Comparison of ENCODE assay signal across 20 mouse cellular contexts in the genomic region with DNA sequence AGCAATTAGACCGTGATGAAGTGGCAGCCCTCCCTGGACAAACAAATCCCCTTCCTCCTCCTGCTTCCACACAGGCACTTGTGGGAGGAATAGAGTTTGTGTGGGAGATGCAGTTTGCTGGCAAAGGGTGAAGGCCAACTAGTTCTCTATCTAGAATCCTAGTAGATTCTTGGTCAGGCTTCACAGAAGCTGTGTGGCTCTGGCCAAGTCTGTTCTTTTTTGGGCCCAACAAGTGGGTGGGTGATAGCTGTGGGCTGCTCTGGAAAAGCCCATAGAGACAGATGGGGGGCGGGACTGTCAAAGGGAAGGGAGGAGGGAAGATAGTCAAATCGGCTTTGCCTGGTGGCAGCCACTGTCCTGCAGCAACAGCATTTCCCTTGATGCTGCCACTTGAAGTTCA. TPM values are rescaled to one million over a fixed set of nuclear protein-coding genes. Genes with fewer than 3 reads are reported as not detected.
DNase-seq lines count a peak whose midpoint lies in the region; ATAC-seq lines count a peak whose summit lies in the region.
"Had no signal": no experiment of that assay in that cellular context is flagged by ENCODE, and none has a peak within 500 bp of the region (broad histone marks: within the 10 kb centered on the region; RNA-seq: fewer than 3 reads in every experiment).

No protein-coding gene starts in this region.

- H3K4me1 ChIP-seq in kidney, embryonic 14.5 days (ENCODE audit: control insufficient read depth, insufficient read depth, low read length), result peaks cover 4% of the 10 kb centered on the region; the same call in 1 of the 2 replicates
- H3K4me1 ChIP-seq: midbrain, embryonic 10.5 days; neural tube, embryonic 12.5 days had no signal

- WGBS in kidney, embryonic 14.5 days, result 63% methylated on average over 3 of the region's 3 CpGs

- no peaks in the 10 kb centered on the region for H3K27me3 ChIP-seq in kidney, embryonic 14.5 days (ENCODE audit: control insufficient read depth, insufficient read depth, low read length)
- H3K27me3 ChIP-seq: neural tube, embryonic 12.5 days had no signal

- H3K4me2 ChIP-seq in kidney, embryonic 14.5 days (replicated peaks; ENCODE audit: low read depth, low read length), result no peak overlapping the region
- H3K4me2 ChIP-seq: liver, embryonic 11.5 days; neural tube, embryonic 12.5 days had no signal

- DNase-seq in heart, postnatal 10 days, result peak; percentile 45 to 54
- DNase-seq in heart, adult 11 months, result no peak
- DNase-seq in brain, adult 2 months (ENCODE audit: low read depth, low spot score), result peak; percentile 91
- DNase-seq in frontal cortex, postnatal 36 days (ENCODE audit: low spot score in 2 of 2), result peak; percentile 81 to 90
- peak; percentile 81 to 88 for DNase-seq in left cerebral cortex, postnatal 36 days (ENCODE audit: low spot score in 2 of 2)
- no peak for DNase-seq in urinary bladder, adult 18-20 months (ENCODE audit: low spot score in 2 of 2)
- DNase-seq in adrenal gland, adult 2 months, result no peak
- DNase-seq: adrenal gland, adult 8-10 months; cerebellum, adult 11 months; kidney, postnatal 4 days; spleen, adult 18-20 months; thymus, postnatal 14 days had no signal

- H3K27ac ChIP-seq in kidney, embryonic 14.5 days (ENCODE audit: low read depth, low read length), result no peak overlapping the region
- H3K27ac ChIP-seq: embryonic facial prominence, embryonic 10.5 days; forebrain, embryonic 10.5 days; midbrain, embryonic 10.5 days; neural tube, embryonic 12.5 days had no signal

- no peaks in the 10 kb centered on the region for H3K9me3 ChIP-seq in kidney, embryonic 14.5 days (ENCODE audit: control insufficient read depth, low read length)
- H3K9me3 ChIP-seq: embryonic facial prominence, embryonic 10.5 days; forebrain, embryonic 10.5 days; midbrain, embryonic 10.5 days; neural tube, embryonic 12.5 days had no signal

- H3K9ac ChIP-seq in kidney, embryonic 14.5 days (ENCODE audit: low read depth, low read length), result no peak overlapping the region
- H3K9ac ChIP-seq: neural tube, embryonic 12.5 days had no signal

- ATAC-seq in kidney, embryonic 14.5 days (ENCODE audit: low FRiP score, low TSS enrichment), result no peak

- H3K36me3 ChIP-seq in kidney, embryonic 14.5 days (ENCODE audit: control insufficient read depth, insufficient read depth, low read length), result peaks cover 50% of the 10 kb centered on the region

- H3K4me3 ChIP-seq in kidney, embryonic 14.5 days (ENCODE audit: low read length), result no peak overlapping the region
- H3K4me3 ChIP-seq: embryonic facial prominence, embryonic 10.5 days; forebrain, embryonic 10.5 days; midbrain, embryonic 10.5 days; neural tube, embryonic 12.5 days had no signal

- intact Hi-C loops in heart, postnatal 10 days (cut with DNase I), result no loop called here
- intact Hi-C loops in left cerebral cortex, postnatal 36 days (cut with DNase I), result loop anchor here (5.0 to 10.0 kb wide), 2 partner anchors 394 to 437 kb away; a partner anchor contains a TSS

RNA-seq across cellular contexts. Expression of a gene that starts 6.6 kb away (rescaled TPM):
- under 1 TPM in 1 of 2 experiments, not detected in 1; 0.14 TPM for total RNA-seq in heart, postnatal 10 days (2021)
- total RNA-seq in left cerebral cortex, postnatal 36 days (2021), result under 1 TPM in 1 of 2 experiments, not detected in 1; 0.59 TPM
- total RNA-seq in adrenal gland, adult 2 months (2021), result not detected
- polyA plus RNA-seq in adrenal gland, adult 2 months (2012; rRNA removed), result not detected in 2 replicates
- polyA plus RNA-seq in kidney, embryonic 14.5 days (2014; fragmentation: Nextera tagmentation; extraction: Ambion mirVana), result 0.50 and 0.89 TPM in 2 replicates
- total RNA-seq: adrenal gland, adult 8-10 months; granulocyte monocyte progenitor cell, adult 5-6 weeks had no signal
- polyA plus RNA-seq: forebrain, embryonic 10.5 days; midbrain, embryonic 10.5 days had no signal

RNA-seq across cellular contexts. Expression of a gene that starts 9.6 kb away (rescaled TPM):
- total RNA-seq in heart, postnatal 10 days (2021), result 1 to 10 TPM; 4.6 to 5.1 TPM
- 10 to 100 TPM; 27.2 to 35.8 TPM for total RNA-seq in left cerebral cortex, postnatal 36 days (2021)
- 10 to 100 TPM in 1 of 2 experiments, 1 to 10 TPM in 1; 5.2 to 16.2 TPM for total RNA-seq in adrenal gland, adult 2 months (2021)
- polyA plus RNA-seq in adrenal gland, adult 2 months (2012; rRNA removed), result 1.8 and 2.5 TPM in 2 replicates
- 2.2 and 3.2 TPM in 2 replicates for polyA plus RNA-seq in kidney, embryonic 14.5 days (2014; fragmentation: Nextera tagmentation; extraction: Ambion mirVana)
- total RNA-seq: granulocyte monocyte progenitor cell, adult 5-6 weeks had no signal

RNA-seq across cellular contexts. Expression of a gene that starts 12.4 kb away (rescaled TPM):
- total RNA-seq in heart, postnatal 10 days (2021), result not detected
- not detected for total RNA-seq in left cerebral cortex, postnatal 36 days (2021)
- total RNA-seq in adrenal gland, adult 2 months (2021), result not detected
- polyA plus RNA-seq in adrenal gland, adult 2 months (2012; rRNA removed), result not detected in 2 replicates
- not detected in 2 replicates for polyA plus RNA-seq in kidney, embryonic 14.5 days (2014; fragmentation: Nextera tagmentation; extraction: Ambion mirVana)
- total RNA-seq: adrenal gland, adult 8-10 months; granulocyte monocyte progenitor cell, adult 5-6 weeks had no signal
- polyA plus RNA-seq: CD4-positive, CD25-positive, alpha-beta regulatory T cell, adult 4 months; embryonic facial prominence, embryonic 10.5 days; forebrain, embryonic 10.5 days; liver, embryonic 11.5 days; midbrain, embryonic 10.5 days; neural tube, embryonic 12.5 days had no signal

RNA-seq across cellular contexts. Expression of a gene that starts 12.4 kb away (rescaled TPM):
- total RNA-seq in heart, postnatal 10 days (2021), result under 1 TPM in 1 of 2 experiments, not detected in 1; 0.96 TPM
- total RNA-seq in left cerebral cortex, postnatal 36 days (2021), result 1 to 10 TPM in 1 of 2 experiments, not detected in 1; 1.7 TPM
- under 1 TPM in 1 of 2 experiments, not detected in 1; 0.52 TPM for total RNA-seq in adrenal gland, adult 2 months (2021)
- polyA plus RNA-seq in adrenal gland, adult 2 months (2012; rRNA removed), result not detected in 2 replicates
- polyA plus RNA-seq in kidney, embryonic 14.5 days (2014; fragmentation: Nextera tagmentation; extraction: Ambion mirVana), result not detected in 2 replicates
- total RNA-seq: adrenal gland, adult 8-10 months had no signal
- polyA plus RNA-seq: CD4-positive, CD25-positive, alpha-beta regulatory T cell, adult 4 months; embryonic facial prominence, embryonic 10.5 days; forebrain, embryonic 10.5 days; liver, embryonic 11.5 days; midbrain, embryonic 10.5 days; neural tube, embryonic 12.5 days had no signal

RNA-seq across cellular contexts. Expression of a gene that starts 37.1 kb away (rescaled TPM):
- 10 to 100 TPM; 78.4 to 81.9 TPM for total RNA-seq in heart, postnatal 10 days (2021)
- 10 to 100 TPM; 80.5 to 84.2 TPM for total RNA-seq in left cerebral cortex, postnatal 36 days (2021)
- total RNA-seq in adrenal gland, adult 2 months (2021), result 10 to 100 TPM; 48.1 to 70.5 TPM
- polyA plus RNA-seq in adrenal gland, adult 2 months (2012; rRNA removed), result 28.0 and 34.9 TPM in 2 replicates
- 50.9 and 68.2 TPM in 2 replicates for polyA plus RNA-seq in kidney, embryonic 14.5 days (2014; fragmentation: Nextera tagmentation; extraction: Ambion mirVana)

Comparison
In these comparisons a context has a peak if more than half of its experiments do, and no peak if none do; other contexts are left out.
1. DNase-seq: peak in heart, postnatal 10 days (2 of 2), brain, adult 2 months (single experiment), frontal cortex, postnatal 36 days (2 of 2) and left cerebral cortex, postnatal 36 days (2 of 2); none in heart, adult 11 months (single experiment), urinary bladder, adult 18-20 months (0 of 2) and adrenal gland, adult 2 months (single experiment).